16 mouse cellular contexts compared by ENCODE assay signal in genomic region chr12:75682842-75683241, GRCm38 (mm10).
"Had no signal": no experiment of that assay in that cellular context is flagged by ENCODE, and none has a peak within 500 bp of the region (broad histone marks: within the 10 kb centered on the region; RNA-seq: fewer than 3 reads in every experiment).

No protein-coding gene starts in this region.

- H3K4me1 ChIP-seq: limb, embryonic 12.5 days; limb, embryonic 15.5 days; midbrain, embryonic 12.5 days; midbrain, embryonic 15.5 days; neural tube, embryonic 12.5 days; neural tube, embryonic 15.5 days had no signal

- H3K4me3 ChIP-seq: layer of hippocampus, adult 2 months; limb, embryonic 12.5 days; limb, embryonic 15.5 days; midbrain, embryonic 12.5 days; midbrain, embryonic 15.5 days; neural tube, embryonic 12.5 days; neural tube, embryonic 15.5 days had no signal

- DNase-seq: layer of hippocampus, postnatal 36 days; left cerebral cortex, postnatal 4 days; liver, postnatal 0 days; lung, embryonic 14.5 days; right cerebral cortex, adult 18-20 months; right cerebral cortex, postnatal 14 days; thymus, postnatal 25 days had no signal

- H3K27ac ChIP-seq: layer of hippocampus, adult 2 months; limb, embryonic 12.5 days; limb, embryonic 15.5 days; liver, embryonic 14.5 days; macrophage; midbrain, embryonic 12.5 days; midbrain, embryonic 15.5 days; neural tube, embryonic 12.5 days; neural tube, embryonic 15.5 days had no signal
